Mouse (Mus musculus) G1E (cell line): Measurements from ENCODE around the gene Spata18. TPM values are rescaled to one million over a fixed set of nuclear protein-coding genes. Genes with fewer than 3 reads are reported as not detected.

ENCODE experiments used
- ATAC-seq: 2 replicates; pipeline ENCODE4 v1.8.0; 2016; ENCODE audit warnings: mild to moderate bottlenecking; ENCODE audit not compliant: insufficient number of reproducible peaks, poor library complexity, low FRiP score, severe bottlenecking; ENCODE audit errors: extremely low read depth
- DNase-seq: peaks from one replicate; pipeline ENCODE4 v3.0.0; 2012; ENCODE audit warnings: low spot score
- H3K27me3 ChIP-seq: 2 replicates; pipeline ENCODE4 v1.6.1; 2012; ENCODE audit warnings: mild to moderate bottlenecking, low read length, inconsistent platforms; ENCODE audit not compliant: insufficient read depth
- H3K36me3 ChIP-seq: replicated peaks from 2 replicates; pipeline ENCODE3; 2012; ENCODE audit warnings: mild to moderate bottlenecking, inconsistent platforms
- H3K4me1 ChIP-seq: 2 replicates; pipeline ENCODE4 v1.6.1; 2012; ENCODE audit warnings: low read depth, low read length, inconsistent platforms, mixed read lengths; ENCODE audit not compliant: insufficient read depth
- H3K4me3 ChIP-seq: 2 replicates; pipeline ENCODE4 v1.5.1; 2012; ENCODE audit warnings: low read depth, mild to moderate bottlenecking, inconsistent platforms, low read length, moderate library complexity, mixed read lengths
- H3K9me3 ChIP-seq: replicated peaks from 2 replicates; pipeline ENCODE4 v1.6.1; 2012; ENCODE audit warnings: inconsistent platforms
- CTCF ChIP-seq: IDR thresholded peaks from 2 replicates; pipeline ENCODE4 v1.5.1; 2012; ENCODE audit warnings: low read depth, low read length, inconsistent platforms, mixed read lengths
- GATA1 ChIP-seq: IDR thresholded peaks from 2 replicates; pipeline ENCODE4 v1.6.1; 2012; ENCODE audit warnings: borderline replicate concordance, low read length, inconsistent platforms, mixed read lengths
- GATA2 ChIP-seq: IDR thresholded peaks from 2 replicates; pipeline ENCODE4 v1.6.1; 2012; ENCODE audit warnings: low read depth, low read length, inconsistent platforms, borderline replicate concordance
- POLR2AphosphoS5 ChIP-seq: IDR thresholded peaks from 2 replicates; pipeline ENCODE4 v1.6.1; 2012; ENCODE audit warnings: low read depth, low read length, inconsistent platforms; ENCODE audit not compliant: insufficient replicate concordance
- TAL1 ChIP-seq: conservative IDR thresholded peaks from 2 replicates; pipeline ENCODE4 v1.6.1; 2012; ENCODE audit warnings: low read depth, low read length, inconsistent platforms, mixed read lengths
- polyA plus RNA-seq: library from polyadenylated mRNA; stranded (reverse); fragments of >175 nt; gene quantifications from 2 replicates; pipeline ENCODE4 v1.2.3, GENCODE M21; 2012
- total RNA-seq, 2 experiments: library from RNA; stranded (forward) in 1 of 2; stranded (reverse) in 1 of 2; fragments of 200-1000 nt in 1 of 2; fragments of >200 nt in 1 of 2; fragmentation: Nextera tagmentation in 1 of 2; gene quantifications; 2 replicates each; pipeline ENCODE4 v1.2.3; 2014 to 2017

The Spata18 gene
- total RNA-seq (2014; fragmentation: Nextera tagmentation) (not detected in 2 replicates), total RNA-seq (2017) (not detected in 2 replicates), polyA plus RNA-seq (not detected in 2 replicates)

DNA sequence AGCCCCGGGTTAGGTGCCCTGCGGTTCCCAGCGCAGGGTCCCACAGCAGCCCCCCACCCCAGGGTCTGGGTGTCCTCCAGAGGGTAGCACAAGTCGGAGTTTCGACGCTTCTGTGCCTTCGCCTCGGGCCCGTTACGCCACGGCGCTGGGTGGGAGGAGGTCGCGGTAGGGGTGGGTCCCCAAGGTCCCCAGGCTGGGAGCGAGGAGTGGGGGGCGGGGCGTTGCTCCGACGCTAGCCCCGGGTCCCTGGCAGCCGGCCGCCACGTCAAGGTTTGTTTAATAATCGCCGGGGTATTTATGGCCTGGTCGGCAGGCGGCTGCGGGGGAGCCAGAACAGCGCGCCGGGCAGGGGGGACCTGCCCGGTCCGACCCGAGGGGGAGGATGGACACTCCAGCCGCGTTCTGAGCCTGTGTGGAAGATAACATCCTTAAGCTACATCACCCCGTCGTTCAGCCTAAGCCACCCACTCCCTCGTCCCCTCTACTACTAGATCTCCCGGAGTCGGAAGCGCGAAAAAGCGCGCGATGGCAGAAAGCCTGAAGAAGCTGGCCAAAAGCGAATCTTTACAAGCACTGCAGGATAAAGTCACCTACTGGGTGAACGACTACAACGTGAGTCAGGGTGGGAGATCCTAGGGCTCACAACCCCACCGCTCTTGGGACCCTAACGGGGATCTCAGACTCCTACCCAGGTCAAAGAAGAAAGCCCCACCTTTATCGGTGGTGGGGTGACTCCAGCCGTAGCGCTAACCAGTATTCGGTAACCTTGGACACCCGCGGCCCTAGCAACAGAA is at the start of gene Spata18:
Spata18 (plus strand) TSS at position 319 of the 794 bp plus-strand sequence.
- Histone ChIP-seq H3K4me3 (peak within 1 kb of the TSS; percentile 65), H3K36me3 (no peaks in the 10 kb centered on the region), H3K4me1 (peaks cover 13% of the 10 kb centered on the region), H3K27me3 (peaks cover 33% of the 10 kb centered on the region), H3K9me3 (peaks cover 6% of the 10 kb centered on the region)
- ATAC-seq: no peak
- DNase-seq: no peak
- TF ChIP-seq POLR2AphosphoS5: no peak
- no peak for TF ChIP-seq GATA2
- no peak for TF ChIP-seq CTCF
- TF ChIP-seq TAL1: no peak
- no peak for TF ChIP-seq GATA1

DNA sequence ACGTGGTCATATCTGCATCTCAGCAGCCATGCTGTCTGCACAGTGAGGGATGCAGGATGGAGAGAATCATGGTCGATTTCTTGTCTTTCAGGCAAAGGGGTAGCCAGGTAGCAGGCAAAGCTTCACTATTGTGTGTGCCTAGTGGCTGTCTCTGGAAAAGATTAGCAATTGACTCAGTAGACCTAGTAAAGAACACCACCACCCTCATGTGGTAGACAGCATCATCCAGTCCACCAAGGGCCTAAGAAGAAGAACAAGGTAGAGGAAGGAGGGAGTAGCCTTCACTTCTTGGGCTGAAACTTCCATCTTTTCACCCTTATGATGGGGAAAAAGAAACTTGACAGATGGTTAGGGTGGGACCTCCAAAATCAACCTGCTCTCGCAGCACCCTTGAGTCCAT is 48.3 kb upstream of the Spata18 start:
- ATAC-seq: no peak
- Histone ChIP-seq H3K9me3 (no peaks in the 10 kb centered on the region), H3K36me3 (no peaks in the 10 kb centered on the region), H3K4me3 (no peak overlapping the region), H3K4me1 (no peaks in the 10 kb centered on the region), H3K27me3 (peaks cover 7% of the 10 kb centered on the region; the same call in 1 of the 2 replicates)
- TF ChIP-seq CTCF (no peak), GATA1 (no peak)
- no peak for DNase-seq

DNA sequence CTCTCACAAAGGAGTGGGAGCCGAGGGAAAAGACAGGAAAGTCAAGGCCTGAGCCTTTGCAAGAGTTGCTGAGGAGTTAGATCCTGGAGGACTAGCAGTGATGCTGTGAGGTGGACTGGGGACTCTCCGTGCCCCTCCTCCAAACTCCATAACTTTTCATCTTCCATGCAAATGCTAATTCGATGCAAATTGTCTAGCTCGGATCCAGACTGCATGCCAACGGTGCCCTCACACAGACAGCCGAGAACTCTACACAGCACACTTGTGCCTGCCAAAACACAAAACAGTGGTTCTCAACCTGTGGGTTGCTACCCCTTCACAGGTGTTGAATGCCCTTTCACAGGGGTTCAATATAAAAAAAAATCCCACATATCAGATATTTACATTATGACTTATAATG is 46.6 kb upstream of the Spata18 start:
- H3K9me3 ChIP-seq: no peaks in the 10 kb centered on the region
- no peak overlapping the region for H3K4me3 ChIP-seq
- H3K36me3 ChIP-seq: no peaks in the 10 kb centered on the region
- H3K4me1 ChIP-seq: no peaks in the 10 kb centered on the region
- H3K27me3 ChIP-seq: peaks cover 4% of the 10 kb centered on the region; the same call in 1 of the 2 replicates
- DNase-seq: no peak
- no peak for TF ChIP-seq GATA1
- TF ChIP-seq GATA2: no peak
- TF ChIP-seq TAL1: no peak
- no peak for TF ChIP-seq POLR2AphosphoS5
- no peak for TF ChIP-seq CTCF
- ATAC-seq: no peak

DNA sequence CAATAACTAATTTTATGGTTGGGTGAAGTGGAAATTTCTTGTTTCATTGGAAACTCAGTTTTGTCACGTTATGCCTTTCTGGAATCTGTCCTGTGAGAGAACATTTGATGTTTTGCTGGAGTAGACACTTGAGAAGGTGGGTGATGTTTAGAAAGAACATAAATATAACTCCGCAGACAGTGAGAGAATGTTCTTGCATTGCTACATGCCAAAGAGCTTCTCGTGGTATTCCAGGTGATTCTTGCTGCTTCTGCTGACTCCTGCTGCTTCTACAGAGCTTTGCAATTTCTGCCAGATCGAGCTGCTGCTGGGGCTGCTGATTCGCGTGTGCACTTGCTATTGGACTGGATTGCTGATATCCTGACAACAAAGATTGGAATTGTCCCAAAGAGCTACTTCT is 46.2 kb upstream of the Spata18 start:
- no peaks in the 10 kb centered on the region for H3K4me1 ChIP-seq
- TF ChIP-seq GATA1: no peak
- no peak for TF ChIP-seq CTCF
- TF ChIP-seq POLR2AphosphoS5: no peak
- no peak for TF ChIP-seq GATA2
- no peak for TF ChIP-seq TAL1
- no peak overlapping the region for H3K4me3 ChIP-seq
- H3K27me3 ChIP-seq: peaks cover 4% of the 10 kb centered on the region; the same call in 1 of the 2 replicates
- DNase-seq (no peak), ATAC-seq (no peak)
- no peaks in the 10 kb centered on the region for H3K9me3 ChIP-seq
- H3K36me3 ChIP-seq: no peaks in the 10 kb centered on the region

DNA sequence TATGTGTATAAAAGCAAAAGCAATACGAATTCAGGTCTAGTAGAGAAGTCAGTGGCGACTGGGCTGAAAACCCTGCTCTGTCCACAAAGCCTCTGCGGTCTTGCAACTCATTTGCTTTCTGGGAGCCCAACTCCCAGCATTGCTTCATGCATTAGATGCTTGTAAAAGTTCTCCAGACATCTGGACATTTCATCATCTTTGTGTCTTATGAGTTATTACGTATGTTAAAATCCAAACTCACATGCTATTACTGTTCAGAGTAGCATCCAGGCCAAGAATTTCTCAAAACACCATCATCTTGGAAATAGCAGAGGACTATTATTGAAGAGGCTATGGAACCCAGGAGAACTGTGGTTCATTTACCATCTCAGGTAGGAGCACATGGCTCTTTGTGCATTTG is 40.1 kb upstream of the Spata18 start:
- Histone ChIP-seq H3K4me1 (no peaks in the 10 kb centered on the region), H3K9me3 (no peaks in the 10 kb centered on the region), H3K36me3 (no peaks in the 10 kb centered on the region), H3K27me3 (peaks cover 5% of the 10 kb centered on the region), H3K4me3 (no peak overlapping the region)
- TF ChIP-seq CTCF (no peak), GATA2 (no peak), POLR2AphosphoS5 (no peak), TAL1 (no peak), GATA1 (no peak)
- DNase-seq (no peak), ATAC-seq (no peak)

DNA sequence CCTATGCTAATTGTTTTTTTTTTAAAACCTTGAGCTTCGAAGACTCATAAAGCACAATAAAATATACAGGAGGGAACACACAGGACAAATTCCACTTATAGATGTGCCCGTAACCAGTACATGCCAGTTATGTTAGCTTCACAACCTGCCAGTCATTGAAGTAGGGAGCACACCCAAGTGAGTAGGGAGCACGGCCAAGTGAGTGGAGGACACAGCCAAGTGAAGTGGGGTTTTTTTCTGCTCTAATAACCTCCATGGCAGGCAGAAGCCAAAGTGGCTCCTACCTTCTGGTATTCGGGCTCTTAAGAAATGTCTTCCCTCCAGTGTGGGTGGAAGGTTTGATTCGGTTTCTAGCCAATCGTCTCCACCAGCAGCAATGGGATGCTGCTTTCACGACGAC is 37.9 kb upstream of the Spata18 start:
- no peak overlapping the region for H3K4me3 ChIP-seq
- H3K27me3 ChIP-seq: peaks cover 5% of the 10 kb centered on the region
- no peak for ATAC-seq
- TF ChIP-seq GATA2: no peak
- TF ChIP-seq CTCF: no peak
- TF ChIP-seq TAL1: no peak
- no peak for TF ChIP-seq POLR2AphosphoS5
- TF ChIP-seq GATA1: no peak
- H3K9me3 ChIP-seq: no peaks in the 10 kb centered on the region
- no peak for DNase-seq
- H3K36me3 ChIP-seq: no peaks in the 10 kb centered on the region
- H3K4me1 ChIP-seq: no peaks in the 10 kb centered on the region
